Comparison of ENCODE assay signal across 31 mouse cellular contexts in the genomic region with DNA sequence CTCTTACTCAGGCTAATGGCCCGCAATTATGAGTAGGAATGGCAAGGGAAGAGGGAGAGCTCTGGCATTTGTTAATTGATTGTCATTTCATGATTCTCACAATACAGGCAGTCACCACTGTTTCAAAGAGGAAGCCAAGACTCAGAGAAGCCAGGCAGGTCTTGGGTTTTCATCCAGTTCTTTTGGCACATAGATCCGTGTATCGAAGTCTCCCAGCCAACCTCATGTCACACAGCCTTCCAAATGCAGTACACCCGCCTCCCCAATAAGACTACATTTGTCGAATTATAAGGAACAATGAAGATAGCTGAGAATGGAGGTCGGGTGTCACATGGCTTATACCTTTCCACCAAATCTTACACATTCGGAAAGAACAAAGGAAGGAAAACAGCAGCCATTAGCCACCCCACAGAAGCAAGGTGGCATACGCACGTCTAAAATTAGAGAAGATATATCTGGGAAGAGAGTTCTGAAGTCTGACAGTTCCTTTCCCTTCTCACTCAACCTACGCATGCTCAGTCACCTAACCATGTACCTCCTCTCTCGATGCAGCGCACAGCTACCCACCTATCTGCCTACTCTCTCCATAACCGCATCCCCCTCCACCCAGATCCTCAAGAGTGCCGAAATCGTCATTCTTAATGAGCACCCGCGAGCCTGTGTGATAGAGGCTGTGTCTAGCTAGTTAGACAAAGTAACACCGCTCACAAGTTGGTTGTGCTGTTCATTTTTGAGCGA.
A peak's percentile ranks its signal among the peaks of the same experiment; 100 is the strongest.
DNase-seq lines count a peak whose midpoint lies in the region; ATAC-seq lines count a peak whose summit lies in the region.
"Had no signal": no experiment of that assay in that cellular context is flagged by ENCODE, and none has a peak within 500 bp of the region (broad histone marks: within the 10 kb centered on the region; RNA-seq: fewer than 3 reads in every experiment).

No protein-coding gene starts in this region.

- H3K27ac ChIP-seq in forebrain, embryonic 15.5 days (replicated peaks) = no peak overlapping the region; the same call in 1 of the 2 replicates
- no peak overlapping the region for H3K27ac ChIP-seq in forebrain, embryonic 11.5 days (ENCODE audit: low read depth, low read length)
- H3K27ac ChIP-seq: embryonic facial prominence, embryonic 10.5 days; embryonic facial prominence, embryonic 15.5 days; hindbrain, embryonic 12.5 days; hindbrain, postnatal 0 days; intestine, embryonic 15.5 days; liver, embryonic 12.5 days; midbrain, embryonic 12.5 days; neural tube, embryonic 12.5 days had no signal

- H3K27me3 ChIP-seq in forebrain, embryonic 15.5 days = no peaks in the 10 kb centered on the region
- no peaks in the 10 kb centered on the region for H3K27me3 ChIP-seq in forebrain, embryonic 11.5 days (ENCODE audit: control insufficient read depth, insufficient read depth, low read length)
- H3K27me3 ChIP-seq: CH12.LX; embryonic facial prominence, embryonic 15.5 days; hindbrain, embryonic 12.5 days; intestine, embryonic 15.5 days; liver, embryonic 12.5 days; midbrain, embryonic 12.5 days; neural tube, embryonic 12.5 days had no signal

- H3K4me2 ChIP-seq in forebrain, embryonic 15.5 days (replicated peaks) = no peak overlapping the region
- no peak overlapping the region for H3K4me2 ChIP-seq in forebrain, embryonic 11.5 days (ENCODE audit: low read depth, low read length, severe bottlenecking)
- H3K4me2 ChIP-seq: embryonic facial prominence, embryonic 15.5 days; heart, embryonic 11.5 days; hindbrain, embryonic 12.5 days; intestine, embryonic 15.5 days; liver, embryonic 12.5 days; midbrain, embryonic 12.5 days; neural tube, embryonic 12.5 days had no signal

- WGBS in forebrain, embryonic 15.5 days = 84% methylated on average over 19 of the region's 19 CpGs
- WGBS in forebrain, embryonic 11.5 days = 90% methylated on average over 19 of the region's 19 CpGs

- H3K9ac ChIP-seq in forebrain, embryonic 15.5 days (replicated peaks) = no peak overlapping the region
- H3K9ac ChIP-seq in forebrain, embryonic 11.5 days (ENCODE audit: low read length) = no peak overlapping the region
- H3K9ac ChIP-seq: embryonic facial prominence, embryonic 15.5 days; hindbrain, embryonic 12.5 days; intestine, embryonic 15.5 days; liver, embryonic 12.5 days; liver, postnatal 0 days; midbrain, embryonic 12.5 days; neural tube, embryonic 12.5 days had no signal

- H3K4me1 ChIP-seq in forebrain, embryonic 15.5 days = no peaks in the 10 kb centered on the region
- H3K4me1 ChIP-seq in forebrain, embryonic 11.5 days (replicated peaks; ENCODE audit: control insufficient read depth, insufficient read depth, low read length) = no peaks in the 10 kb centered on the region
- H3K4me1 ChIP-seq: embryonic facial prominence, embryonic 10.5 days; embryonic facial prominence, embryonic 15.5 days; hindbrain, embryonic 12.5 days; intestine, embryonic 15.5 days; liver, embryonic 12.5 days; megakaryocyte, embryonic 14.5 days; midbrain, embryonic 12.5 days; neural tube, embryonic 12.5 days had no signal

- ATAC-seq in forebrain, embryonic 15.5 days (replicated peaks) = peak; percentile 51; the same call in 1 of the 2 replicates
- no peak for ATAC-seq in forebrain, embryonic 11.5 days (replicated peaks; ENCODE audit: low FRiP score)
- no peak for ATAC-seq in megakaryocyte, adult 5-6 weeks (ENCODE audit: poor library complexity, severe bottlenecking)
- ATAC-seq: hindbrain, postnatal 0 days; intestine, embryonic 15.5 days; liver, embryonic 12.5 days; liver, postnatal 0 days had no signal

- no peak overlapping the region for H3K4me3 ChIP-seq in forebrain, embryonic 15.5 days
- H3K4me3 ChIP-seq in forebrain, embryonic 11.5 days (ENCODE audit: low read depth, low read length) = no peak overlapping the region
- H3K4me3 ChIP-seq: embryonic facial prominence, embryonic 10.5 days; embryonic facial prominence, embryonic 15.5 days; hindbrain, embryonic 12.5 days; intestine, embryonic 15.5 days; liver, embryonic 12.5 days; megakaryocyte, embryonic 14.5 days; midbrain, embryonic 12.5 days; myocyte; neural tube, embryonic 12.5 days had no signal

- no peaks in the 10 kb centered on the region for H3K9me3 ChIP-seq in forebrain, embryonic 15.5 days
- H3K9me3 ChIP-seq in forebrain, embryonic 11.5 days (ENCODE audit: control insufficient read depth, low read length) = no peaks in the 10 kb centered on the region
- H3K9me3 ChIP-seq: embryonic facial prominence, embryonic 10.5 days; embryonic facial prominence, embryonic 15.5 days; hindbrain, embryonic 12.5 days; intestine, embryonic 15.5 days; liver, embryonic 12.5 days; midbrain, embryonic 12.5 days; neural tube, embryonic 12.5 days had no signal

- no peak for DNase-seq in forebrain, embryonic 11.5 days (ENCODE audit: low spot score)
- DNase-seq in frontal cortex, postnatal 36 days (ENCODE audit: low spot score in 2 of 2) = peak; percentile 20 to 43
- DNase-seq in frontal cortex, postnatal 14 days (ENCODE audit: low spot score in 2 of 2) = no peak
- DNase-seq in right cerebral cortex, postnatal 10 days (ENCODE audit: low spot score in 2 of 2) = peak; percentile 41 to 44
- no peak for DNase-seq in right cerebral cortex, postnatal 4 days
- DNase-seq in spleen, postnatal 4 days (ENCODE audit: low spot score in 2 of 2) = no peak
- DNase-seq: adrenal gland, adult 8-10 months; cerebellum, adult 8-10 months; cerebellum, postnatal 25 days; gastrocnemius, postnatal 14 days; heart, adult 11 months; heart, postnatal 36 days; kidney, adult 9 months; kidney, postnatal 10 days; layer of hippocampus, adult 9-11 months; liver, postnatal 0 days; lung, postnatal 36 days had no signal

- H3K36me3 ChIP-seq in forebrain, embryonic 15.5 days = no peaks in the 10 kb centered on the region
- no peaks in the 10 kb centered on the region for H3K36me3 ChIP-seq in forebrain, embryonic 11.5 days (ENCODE audit: control insufficient read depth, insufficient read depth, low read length)
- H3K36me3 ChIP-seq: embryonic facial prominence, embryonic 10.5 days; embryonic facial prominence, embryonic 15.5 days; hindbrain, embryonic 12.5 days; intestine, embryonic 15.5 days; liver, embryonic 12.5 days; midbrain, embryonic 12.5 days; neural tube, embryonic 12.5 days had no signal

Comparison
In these comparisons a context has a peak if more than half of its experiments do, and no peak if none do; other contexts are left out.
1. DNase-seq: peak in frontal cortex, postnatal 36 days (2 of 2) and right cerebral cortex, postnatal 10 days (2 of 2); none in forebrain, embryonic 11.5 days (single experiment), frontal cortex, postnatal 14 days (0 of 2), right cerebral cortex, postnatal 4 days (single experiment) and spleen, postnatal 4 days (0 of 2).